ENCODE assay signal across 1 mouse cellular context in the genomic region with DNA sequence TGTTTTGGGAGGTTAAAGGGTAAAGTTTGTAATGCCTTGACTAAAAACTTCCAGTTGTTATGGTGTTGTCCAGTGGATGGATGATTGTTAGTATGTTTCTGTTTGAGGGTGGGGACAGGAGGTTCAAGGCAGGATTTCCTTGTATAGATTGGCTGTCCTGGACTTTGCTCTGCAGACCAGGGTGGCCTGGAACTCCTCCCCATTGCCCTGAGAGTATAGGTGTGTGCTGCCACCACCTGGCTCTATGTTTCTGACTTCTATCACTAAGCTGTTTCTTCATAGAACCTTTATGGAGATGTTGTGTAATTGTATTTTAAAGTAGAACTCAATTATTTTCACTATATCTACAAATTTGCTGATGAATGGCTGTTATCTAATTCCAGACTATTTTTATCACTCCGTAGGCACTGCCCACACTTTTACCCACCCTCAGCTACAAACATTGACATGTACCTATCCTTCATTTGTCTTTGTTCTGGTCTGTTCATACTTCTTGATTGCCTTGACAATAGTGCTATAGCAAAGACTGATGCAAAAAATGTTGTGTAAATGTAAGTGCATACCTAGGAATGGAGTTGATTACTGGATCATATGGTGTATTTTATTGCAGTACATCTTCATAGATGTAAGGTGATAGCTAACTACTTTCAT.
TF ChIP-seq lines count a peak whose summit lies in the region.

No protein-coding gene starts in this region.

TF ChIP-seq in CH12.LX, 34 proteins besides CTCF, POLR2A, EP300 and RAD21:
- no peak for TF ChIP-seq HCFC1 (IDR thresholded peaks at IDR 0.05; ENCODE audit: low read depth, low read length)
- TF ChIP-seq ZNF384 (IDR thresholded peaks at IDR 0.05; ENCODE audit: low read depth, low read length), result peak; percentile 79
